Mouse (Mus musculus): ENCODE measurements around the gene Kif2a. TPM values are rescaled to one million over a fixed set of nuclear protein-coding genes. Genes with fewer than 3 reads are reported as not detected.
A peak's percentile ranks its signal among the peaks of the same experiment; 100 is the strongest.

Kif2a gene
- total and polyA plus RNA-seq, 2 experiments from 2014 or later: 43.6 to 65.5 TPM

GRCm38 (mm10) chr13:107022266-107023171 is 593 bp upstream of the Kif2a start:
- H3K4me2 ChIP-seq (ENCODE audit: low read depth): peak overlapping the region; percentile 84
- H3K27me3 ChIP-seq (ENCODE audit: insufficient read depth, low read length): no peaks in the 10 kb centered on the region
- H3K4me1 ChIP-seq (ENCODE audit: insufficient read depth): peaks cover 10% of the 10 kb centered on the region; the same call in 1 of the 2 replicates
- no peak for TF ChIP-seq CTCF (IDR thresholded peaks at IDR 0.05; ENCODE audit: low read depth)
- WGBS: 1% methylated on average over 63 of the region's 97 CpGs
- H3K27ac ChIP-seq (ENCODE audit: low read depth, low read length): peak overlapping the region; percentile 97
- no peaks in the 10 kb centered on the region for H3K9me3 ChIP-seq (ENCODE audit: low read length)
- H3K4me3 ChIP-seq (ENCODE audit: low read depth, low read length): peak overlapping the region; percentile 83
- peak overlapping the region; percentile 92 for H3K9ac ChIP-seq
- peak; percentile 94 for DNase-seq
- peak; percentile 95 for ATAC-seq
- no peaks in the 10 kb centered on the region for H3K36me3 ChIP-seq (ENCODE audit: insufficient read depth)

- Histone ChIP-seq H3K27me3 (ENCODE audit: insufficient read depth, low read length) (no peaks in the 10 kb centered on the region), H3K27ac (ENCODE audit: low read depth, low read length) (no peak overlapping the region), H3K36me3 (ENCODE audit: insufficient read depth) (peaks cover 4% of the 10 kb centered on the region), H3K4me3 (ENCODE audit: low read depth, low read length) (no peak overlapping the region), H3K4me2 (ENCODE audit: low read depth) (peak overlapping the region; percentile 21; the same call in 1 of the 2 replicates), H3K4me1 (ENCODE audit: insufficient read depth) (peaks cover 10% of the 10 kb centered on the region; the same call in 1 of the 2 replicates), H3K9ac (no peak overlapping the region), H3K9me3 (ENCODE audit: low read length) (no peaks in the 10 kb centered on the region)
- TF ChIP-seq CTCF (IDR thresholded peaks at IDR 0.05; ENCODE audit: low read depth): no peak
- WGBS: 79% methylated on average over 2 of the region's 2 CpGs
- no peak for DNase-seq
- no peak for ATAC-seq
Observed at GRCm38 (mm10) chr13:107019443-107019842, 2.5 kb downstream of the Kif2a start.

GRCm38 (mm10) chr13:107013926-107014325 is 8.0 kb downstream of the Kif2a start:
- H3K36me3 ChIP-seq (ENCODE audit: insufficient read depth): peaks cover 4% of the 10 kb centered on the region
- TF ChIP-seq CTCF (IDR thresholded peaks at IDR 0.05; ENCODE audit: low read depth): no peak
- no peak for DNase-seq
- H3K27me3 ChIP-seq (ENCODE audit: insufficient read depth, low read length): no peaks in the 10 kb centered on the region
- H3K4me3 ChIP-seq (ENCODE audit: low read depth, low read length): no peak overlapping the region
- H3K4me2 ChIP-seq (ENCODE audit: low read depth): no peak overlapping the region
- 35% methylated on average over 2 of the region's 2 CpGs for WGBS
- no peak overlapping the region for H3K27ac ChIP-seq (ENCODE audit: low read depth, low read length)
- H3K4me1 ChIP-seq (ENCODE audit: insufficient read depth): peaks cover 7% of the 10 kb centered on the region; the same call in 1 of the 2 replicates
- no peaks in the 10 kb centered on the region for H3K9me3 ChIP-seq (ENCODE audit: low read length)
- H3K9ac ChIP-seq: no peak overlapping the region
- ATAC-seq: no peak

- Histone ChIP-seq H3K9me3 (ENCODE audit: low read length) (no peaks in the 10 kb centered on the region), H3K36me3 (ENCODE audit: insufficient read depth) (peaks cover 4% of the 10 kb centered on the region), H3K9ac (no peak overlapping the region), H3K27ac (ENCODE audit: low read depth, low read length) (no peak overlapping the region), H3K4me2 (ENCODE audit: low read depth) (no peak overlapping the region), H3K27me3 (ENCODE audit: insufficient read depth, low read length) (no peaks in the 10 kb centered on the region), H3K4me3 (ENCODE audit: low read depth, low read length) (no peak overlapping the region), H3K4me1 (ENCODE audit: insufficient read depth) (peaks cover 6% of the 10 kb centered on the region; the same call in 1 of the 2 replicates)
- no peak for TF ChIP-seq CTCF (IDR thresholded peaks at IDR 0.05; ENCODE audit: low read depth)
- DNase-seq: no peak
- 73% methylated on average over 2 of the region's 2 CpGs for WGBS
- no peak for ATAC-seq
Observed at GRCm38 (mm10) chr13:107011618-107012017, 10.3 kb downstream of the Kif2a start.

- Histone ChIP-seq H3K4me1 (ENCODE audit: insufficient read depth) (peaks cover 2% of the 10 kb centered on the region; the same call in 1 of the 2 replicates), H3K36me3 (ENCODE audit: insufficient read depth) (no peaks in the 10 kb centered on the region), H3K27ac (ENCODE audit: low read depth, low read length) (no peak overlapping the region), H3K27me3 (ENCODE audit: insufficient read depth, low read length) (no peaks in the 10 kb centered on the region), H3K4me3 (ENCODE audit: low read depth, low read length) (no peak overlapping the region), H3K9me3 (ENCODE audit: low read length) (no peaks in the 10 kb centered on the region), H3K9ac (no peak overlapping the region), H3K4me2 (ENCODE audit: low read depth) (no peak overlapping the region)
- no peak for TF ChIP-seq CTCF (IDR thresholded peaks at IDR 0.05; ENCODE audit: low read depth)
- ATAC-seq: no peak
- WGBS: 85% methylated on average over 4 of the region's 4 CpGs
- no peak for DNase-seq
Observed at GRCm38 (mm10) chr13:107008174-107008573, 13.8 kb downstream of the Kif2a start.

- 94% methylated on average over 2 of the region's 2 CpGs for WGBS
- no peak for TF ChIP-seq CTCF (IDR thresholded peaks at IDR 0.05; ENCODE audit: low read depth)
Observed at GRCm38 (mm10) chr13:107003211-107003610, 18.7 kb downstream of the Kif2a start.

GRCm38 (mm10) chr13:106998671-106999070 is 23.3 kb downstream of the Kif2a start:
- no peak for TF ChIP-seq CTCF (IDR thresholded peaks at IDR 0.05; ENCODE audit: low read depth)
- ATAC-seq (no peak), DNase-seq (no peak)
- Histone ChIP-seq H3K36me3 (ENCODE audit: insufficient read depth) (no peaks in the 10 kb centered on the region), H3K4me1 (ENCODE audit: insufficient read depth) (no peaks in the 10 kb centered on the region), H3K9ac (no peak overlapping the region), H3K9me3 (ENCODE audit: low read length) (no peaks in the 10 kb centered on the region), H3K4me3 (ENCODE audit: low read depth, low read length) (no peak overlapping the region), H3K27me3 (ENCODE audit: insufficient read depth, low read length) (no peaks in the 10 kb centered on the region), H3K27ac (ENCODE audit: low read depth, low read length) (no peak overlapping the region), H3K4me2 (ENCODE audit: low read depth) (no peak overlapping the region)
- WGBS: 91% methylated on average over 5 of the region's 5 CpGs

More at GRCm38 (mm10) chr13:107003211-107003610, 18.7 kb downstream of the Kif2a start:
- DNase-seq (no peak), ATAC-seq (no peak)
- H3K9me3 ChIP-seq (ENCODE audit: low read length): no peaks in the 10 kb centered on the region
- no peak overlapping the region for H3K27ac ChIP-seq (ENCODE audit: low read depth, low read length)
- no peaks in the 10 kb centered on the region for H3K36me3 ChIP-seq (ENCODE audit: insufficient read depth)
- H3K4me1 ChIP-seq (ENCODE audit: insufficient read depth): no peaks in the 10 kb centered on the region
- no peak overlapping the region for H3K9ac ChIP-seq
- no peak overlapping the region for H3K4me2 ChIP-seq (ENCODE audit: low read depth)
- no peak overlapping the region for H3K4me3 ChIP-seq (ENCODE audit: low read depth, low read length)
- H3K27me3 ChIP-seq (ENCODE audit: insufficient read depth, low read length): no peaks in the 10 kb centered on the region
